Mouse (Mus musculus): ENCODE measurements around the gene Rilpl1.

GRCm38 (mm10) chr5:124571068-124571467 is 39.9 kb upstream of the Rilpl1 start:
- TF ChIP-seq CTCF (IDR thresholded peaks at IDR 0.05; ENCODE audit: borderline replicate concordance, extremely low read depth, insufficient read depth, insufficient read length): no peak
- no peak for TF ChIP-seq POLR2A (IDR thresholded peaks at IDR 0.05; ENCODE audit: borderline replicate concordance, extremely low read depth, insufficient read depth, insufficient read length, poor library complexity, severe bottlenecking)
